Mouse (Mus musculus) urinary bladder, postnatal 36 days (tissue): ENCODE measurements around the gene Gria3.

ENCODE experiments used
- DNase-seq, 2 experiments: peaks; one replicate each; pipeline ENCODE4 v3.0.0; 2022; ENCODE audit warnings: low spot score in 2 of 2, mixed read lengths in 1 of 2

Gria3 gene

DNA sequence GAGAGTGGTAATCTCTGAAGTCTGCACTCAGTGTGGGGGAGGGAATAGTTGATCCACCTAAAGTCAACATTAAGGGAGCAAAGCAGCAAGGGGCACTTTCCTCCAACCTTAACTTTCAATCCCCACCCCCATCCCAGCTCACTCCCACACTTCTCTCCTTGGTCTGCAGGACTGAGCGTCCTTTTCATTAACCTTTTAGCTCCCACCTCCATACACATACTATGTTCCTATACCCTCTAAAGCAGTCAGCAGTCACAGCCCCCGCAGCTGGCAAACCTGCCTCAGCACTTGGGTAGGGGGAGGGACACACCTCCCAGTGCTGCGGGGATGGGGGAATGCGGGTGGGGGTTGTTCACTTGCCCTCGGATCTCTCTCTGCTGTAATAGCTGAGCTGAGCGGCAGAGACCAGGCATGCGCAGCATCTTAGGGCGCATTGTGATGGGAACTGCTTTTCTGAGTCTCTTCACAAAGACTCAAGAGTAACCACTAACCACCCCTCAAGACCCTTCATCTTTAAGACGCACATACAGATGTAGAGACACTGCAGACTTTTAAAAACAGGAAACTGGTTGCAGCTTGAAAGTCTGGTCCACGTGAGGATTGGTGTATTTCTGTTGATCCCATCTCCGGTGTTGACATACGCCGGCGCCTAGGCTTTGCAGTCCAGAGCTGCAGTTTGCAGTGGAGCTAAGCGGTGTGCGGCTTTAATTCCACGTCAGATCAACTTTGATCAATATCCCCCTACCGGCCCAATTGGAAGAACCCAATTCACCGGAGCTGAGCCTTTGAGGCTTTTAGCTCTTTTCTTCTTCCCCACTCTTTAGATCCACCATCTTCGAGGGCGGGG lies at the start of gene Gria3:
Gene Gria3 (plus strand): TSS at position 797 of the 847 bp plus-strand sequence.
- DNase-seq: no peak

DNA sequence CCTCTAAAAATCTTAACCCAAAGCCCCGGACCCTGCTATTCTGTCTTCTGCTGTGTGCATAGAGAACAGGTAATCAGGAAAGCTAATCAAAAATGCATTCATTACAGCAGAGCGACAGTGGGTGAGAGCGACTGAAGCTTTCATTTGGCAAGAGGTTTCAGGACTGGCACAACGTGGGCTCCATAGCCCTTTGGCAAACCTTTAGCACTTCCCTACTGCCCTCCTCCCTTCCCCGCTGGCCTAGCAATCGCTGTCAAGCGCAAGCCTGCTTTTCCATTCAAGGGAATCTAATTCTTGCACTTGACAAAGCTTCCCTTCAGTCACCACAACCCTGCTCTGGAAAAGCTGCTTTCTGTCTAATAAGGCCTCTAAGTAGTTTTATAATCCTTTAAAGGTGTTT lies 13.6 kb upstream of the Gria3 start:
- no peak for DNase-seq

DNA sequence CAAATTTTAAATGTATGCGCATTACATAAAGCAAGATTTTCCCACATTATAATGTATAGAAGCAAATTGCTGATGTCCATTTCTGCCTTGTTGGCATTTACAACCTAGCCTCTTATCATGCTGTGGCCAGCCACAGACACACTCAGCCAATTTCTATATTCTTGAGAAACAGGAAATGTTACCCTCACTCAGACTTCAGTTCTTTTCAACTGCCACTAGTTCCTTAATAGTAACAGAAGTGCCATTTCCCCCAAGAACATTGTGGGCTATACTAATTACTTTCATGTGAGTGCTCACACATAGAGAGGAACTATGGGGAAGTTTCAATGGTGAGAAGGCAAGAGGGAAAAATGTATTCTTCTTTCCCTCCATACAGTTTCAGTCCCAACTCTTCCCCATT lies 11.6 kb upstream of the Gria3 start:
- DNase-seq: no peak

DNA sequence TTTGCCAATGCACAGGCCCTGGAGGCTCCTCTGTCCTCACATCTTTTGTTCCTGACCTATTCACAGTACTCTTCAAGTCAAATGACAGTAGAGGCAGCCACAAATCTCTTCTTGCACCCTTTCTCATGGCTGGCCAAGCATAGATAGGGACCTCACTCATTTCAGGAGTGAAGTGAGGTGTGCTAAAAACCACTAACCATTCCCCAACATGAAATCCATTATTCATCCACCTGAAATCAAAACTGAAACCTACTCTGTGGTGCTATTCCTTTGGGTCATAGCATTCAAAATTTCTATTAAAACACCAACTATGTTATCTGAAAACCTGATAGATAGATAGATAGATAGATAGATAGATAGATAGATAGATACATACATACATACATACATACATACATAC lies 2.2 kb upstream of the Gria3 start:
- DNase-seq: no peak

DNA sequence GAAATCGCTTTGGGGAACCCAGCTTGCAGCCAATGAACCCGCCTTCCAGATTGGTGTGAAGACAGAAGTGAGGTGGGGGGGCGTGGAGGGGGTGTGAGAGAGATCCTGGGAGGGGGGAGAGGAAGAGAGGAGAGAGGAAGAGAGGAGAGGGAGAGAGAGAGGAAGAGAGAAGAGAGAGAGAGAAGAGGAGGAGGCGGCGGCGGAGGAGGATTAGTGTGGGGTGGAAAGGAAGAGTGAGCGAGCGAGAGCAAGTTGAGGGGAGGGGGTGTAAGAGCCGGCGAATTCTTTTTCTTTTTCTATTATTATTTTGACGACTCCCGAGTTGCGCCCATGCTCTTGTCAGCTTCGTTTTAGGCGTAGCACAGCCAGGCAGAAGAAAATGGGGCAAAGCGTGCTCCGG lies 532 bp downstream of the Gria3 start:
- no peak for DNase-seq

DNA sequence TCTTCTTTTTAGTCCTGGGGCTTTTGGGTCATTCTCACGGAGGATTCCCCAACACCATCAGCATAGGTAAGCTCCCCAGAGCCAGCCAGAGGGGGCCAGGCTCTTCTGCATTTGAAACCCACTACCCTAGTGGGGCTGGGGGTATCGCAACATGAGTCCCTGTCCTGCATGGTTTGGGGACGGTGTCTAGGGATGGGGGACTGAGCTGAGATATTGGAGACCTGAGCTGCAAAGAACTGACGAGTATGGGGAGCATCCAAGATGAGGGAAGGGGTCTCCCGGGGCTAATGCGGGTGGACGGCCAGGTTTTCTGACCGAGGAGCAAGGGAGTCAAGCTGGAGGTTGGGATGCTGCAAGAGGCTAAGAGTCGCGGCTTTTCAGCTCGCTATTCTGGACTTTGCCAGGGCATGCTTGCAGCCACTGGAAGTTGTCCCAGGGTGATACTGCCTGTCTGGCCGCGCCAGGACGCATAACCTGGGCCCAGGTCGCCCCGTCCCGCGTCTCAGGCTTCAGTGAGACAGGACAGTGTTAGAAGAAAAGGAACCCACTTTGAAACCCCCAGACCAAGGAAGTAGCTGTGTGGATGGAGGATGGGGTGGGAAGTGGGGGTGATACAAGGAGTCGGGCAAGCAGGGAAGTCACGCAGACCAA lies 1.1 kb downstream of the Gria3 start:
- DNase-seq: peak in 1 of 2 experiments; percentile 3

- DNase-seq: no peak
Measured at GRCm38 (mm10) chrX:41402656-41403055, 2.0 kb downstream of the Gria3 start.

GRCm38 (mm10) chrX:41406288-41406687 lies 5.6 kb downstream of the Gria3 start:
- no peak for DNase-seq

- peak in 1 of 2 experiments; percentile 10 for DNase-seq
Measured at GRCm38 (mm10) chrX:41409791-41410190, 9.1 kb downstream of the Gria3 start.

DNA sequence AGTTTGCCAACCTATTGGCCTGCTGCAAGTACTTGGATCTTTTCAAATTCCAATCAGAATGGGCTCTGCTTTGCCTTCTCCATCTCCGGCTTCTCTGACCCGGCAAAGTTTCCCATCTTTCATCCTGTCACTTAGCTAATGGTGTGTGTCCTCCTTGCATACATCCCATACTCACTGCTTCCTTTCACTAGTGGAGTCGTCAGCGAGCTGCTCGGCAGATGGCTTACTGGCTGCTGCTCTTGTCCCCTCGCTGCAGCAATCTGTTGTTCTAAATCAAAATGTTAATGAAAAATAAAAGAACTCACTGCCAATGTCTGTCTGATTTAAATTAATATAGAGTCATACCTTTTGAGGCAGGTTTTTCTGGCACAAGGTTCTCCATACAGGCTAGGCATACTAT lies 25.0 kb downstream of the Gria3 start:
- DNase-seq: no peak

DNA sequence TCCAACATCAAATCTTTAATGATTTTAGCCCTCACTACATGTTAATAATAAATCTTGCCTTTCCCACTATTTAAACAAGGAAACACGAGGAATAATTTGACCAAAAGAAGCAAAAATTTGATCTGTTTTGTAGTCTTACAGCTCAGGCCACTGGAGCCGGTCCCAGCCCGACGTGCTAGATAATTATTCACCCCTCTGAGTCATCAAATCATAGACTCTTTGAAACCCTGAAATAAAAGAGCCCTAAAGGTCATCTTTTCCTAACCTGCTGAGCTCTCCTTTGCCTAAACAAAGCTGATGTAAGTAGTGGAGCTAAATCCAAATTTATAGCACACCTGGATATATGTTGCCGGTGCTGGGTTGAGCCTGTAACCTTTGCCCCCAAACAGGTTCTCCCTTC lies 27.4 kb downstream of the Gria3 start:
- DNase-seq: no peak

DNA sequence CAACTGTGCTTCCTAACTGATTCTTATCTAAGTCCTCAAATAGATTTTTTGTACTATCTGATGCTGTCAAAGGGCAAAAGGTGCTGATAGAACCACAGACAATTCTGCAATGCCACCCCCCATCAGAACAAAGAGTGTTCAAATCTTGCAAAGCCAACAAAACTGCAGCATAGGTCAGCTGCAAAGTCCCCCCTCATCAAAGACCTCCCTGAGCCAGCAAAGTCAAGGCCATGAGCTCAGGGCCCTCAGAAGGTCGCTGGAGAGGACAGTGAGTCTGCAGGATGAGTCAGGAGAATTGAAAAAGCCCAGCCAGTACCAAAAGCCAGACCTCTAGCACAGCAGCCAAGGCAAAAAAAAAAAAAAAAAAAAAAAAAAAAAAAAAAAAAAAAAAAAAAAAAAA lies 34.9 kb downstream of the Gria3 start:
- no peak for DNase-seq

- DNase-seq: no peak
Measured at GRCm38 (mm10) chrX:41438841-41439240, 38.2 kb downstream of the Gria3 start.

DNA sequence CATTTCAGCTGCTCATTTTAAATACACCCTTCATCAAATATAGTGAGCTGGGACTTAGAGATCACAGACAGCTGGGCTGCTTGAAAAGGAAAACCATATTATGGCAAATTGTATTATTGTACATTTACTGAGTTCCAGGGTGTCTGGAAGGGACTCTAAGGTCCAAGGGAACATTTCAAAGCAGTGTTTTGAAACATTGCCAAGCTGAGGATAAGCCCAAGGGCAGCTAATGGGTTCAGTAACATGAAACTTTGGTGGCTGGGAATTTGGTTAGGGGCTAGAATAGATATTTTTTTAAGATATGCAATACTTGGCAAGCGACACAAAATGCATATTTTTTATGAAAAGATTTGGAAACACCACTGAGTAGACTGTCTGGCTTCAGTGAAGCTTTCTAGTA lies 48.2 kb downstream of the Gria3 start:
- DNase-seq: no peak

GRCm38 (mm10) chrX:41477486-41477885 lies 76.8 kb downstream of the Gria3 start:
- no peak for DNase-seq

DNA sequence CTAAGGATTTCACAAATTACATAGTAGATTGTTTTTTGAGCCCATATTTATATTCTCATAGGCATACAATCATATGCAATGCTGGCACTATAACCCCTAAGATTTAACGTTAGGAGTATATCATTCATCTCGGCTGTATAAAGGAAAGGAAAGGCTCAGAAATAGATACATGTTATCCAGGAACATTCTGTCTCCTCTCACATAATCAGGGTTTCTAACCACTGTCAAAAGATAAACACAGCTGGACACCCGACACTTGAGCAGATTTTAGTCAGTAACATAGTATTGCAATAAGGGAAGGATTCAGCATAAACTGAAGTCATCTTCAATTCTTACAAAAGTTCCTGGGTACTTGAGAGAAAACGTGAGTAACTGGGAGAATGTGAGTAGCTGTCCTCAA lies 95.9 kb downstream of the Gria3 start:
- no peak for DNase-seq

DNA sequence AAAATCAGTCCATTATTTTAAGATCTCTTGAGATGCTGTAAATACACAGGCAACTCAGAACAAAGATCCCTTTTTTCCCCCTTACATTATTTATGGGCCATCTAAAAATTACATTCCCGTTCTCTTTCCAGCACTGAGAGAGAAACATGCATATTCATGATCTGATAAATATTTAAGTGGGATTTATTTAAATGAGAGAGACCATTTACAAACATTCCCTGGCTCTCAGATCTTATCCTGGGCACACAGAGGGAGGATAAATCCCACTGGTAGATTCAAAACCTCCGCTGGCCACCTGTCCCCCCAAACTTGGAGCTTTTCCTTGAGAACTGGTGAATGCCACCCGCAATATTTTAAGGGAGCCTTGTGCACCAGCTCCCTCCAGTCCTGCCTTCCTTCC lies 104.7 kb downstream of the Gria3 start:
- no peak for DNase-seq

DNA sequence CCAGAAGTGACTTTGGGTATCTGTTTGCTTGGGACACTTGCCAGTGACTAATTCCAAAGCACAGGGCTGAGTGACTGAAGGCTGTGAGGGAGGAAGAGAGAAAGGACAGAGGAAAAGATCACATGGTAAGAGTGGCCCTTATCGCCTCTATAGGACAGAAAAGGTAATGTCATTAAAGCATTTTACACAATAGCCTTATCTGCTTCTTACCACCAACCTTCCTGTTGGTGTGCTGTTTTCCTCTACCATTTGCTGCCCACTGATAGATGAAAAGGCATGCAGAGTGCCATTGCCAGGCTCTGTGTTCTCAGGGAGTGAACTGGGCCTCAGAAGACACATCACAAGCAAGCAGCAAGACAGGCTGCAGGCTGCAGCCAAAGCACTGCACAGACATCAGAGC lies 107.3 kb downstream of the Gria3 start:
- DNase-seq: no peak

- no peak for DNase-seq
Measured at GRCm38 (mm10) chrX:41514982-41515381, 114.3 kb downstream of the Gria3 start.

DNA sequence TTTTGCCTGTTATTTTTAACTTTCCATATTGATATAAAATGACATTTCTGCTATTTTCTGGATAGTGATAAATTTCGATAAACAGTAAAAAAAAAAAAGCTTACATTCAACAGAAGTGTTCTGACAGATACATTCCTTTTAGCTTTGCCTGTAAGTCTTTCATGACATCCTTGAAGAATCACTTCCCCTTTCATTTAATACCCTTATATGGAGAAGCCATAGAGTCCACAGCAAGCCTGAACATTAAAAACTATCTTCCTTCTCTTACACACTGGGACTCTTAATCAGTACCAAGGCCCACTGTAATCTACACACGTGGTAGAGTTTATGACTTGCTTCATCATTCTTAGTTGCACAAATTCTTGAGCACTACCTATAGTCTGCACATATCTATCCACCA lies 131.9 kb downstream of the Gria3 start:
- no peak for DNase-seq

- no peak for DNase-seq
Measured at GRCm38 (mm10) chrX:41535886-41536285, 135.2 kb downstream of the Gria3 start.

DNA sequence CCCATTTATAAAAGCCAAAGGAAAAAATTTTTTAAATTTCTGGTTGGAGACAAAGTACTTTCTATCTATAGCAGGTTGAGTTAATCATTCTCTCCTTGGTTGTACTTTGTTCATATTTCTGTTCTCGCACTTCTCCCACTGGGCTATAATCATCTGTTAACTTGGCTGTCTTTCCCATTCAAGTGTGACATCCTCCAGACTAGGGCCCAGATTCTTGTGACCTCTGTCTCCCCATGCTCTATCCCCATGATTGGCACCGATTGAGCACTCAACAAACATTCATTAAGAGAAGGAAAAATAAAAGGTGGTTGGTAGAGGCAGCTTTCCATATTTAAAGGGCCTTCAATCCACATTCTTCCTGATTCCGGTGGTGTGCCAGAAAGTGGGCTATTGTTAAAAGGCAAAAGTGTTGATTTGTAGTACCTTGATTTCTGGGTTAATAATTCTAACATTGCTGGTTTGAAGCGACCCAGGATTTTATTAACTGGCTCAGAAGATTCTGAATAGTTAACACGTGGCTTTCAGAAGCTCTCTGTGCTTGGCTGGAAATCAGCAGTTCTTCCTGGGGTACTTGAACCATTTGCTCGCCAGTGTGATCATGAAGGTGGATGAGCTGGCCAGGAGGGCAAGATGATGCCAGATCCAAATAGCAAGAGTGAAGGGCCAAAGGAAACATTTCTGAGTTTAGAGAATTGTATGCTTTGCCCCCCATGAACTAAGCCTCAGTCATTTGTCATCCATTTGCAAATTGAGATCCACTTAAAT lies 161.8 kb downstream of the Gria3 start:
- DNase-seq: no peak

- DNase-seq: no peak
Measured at GRCm38 (mm10) chrX:41564898-41565297, 164.2 kb downstream of the Gria3 start.
